Mouse (Mus musculus): ENCODE measurements at regions not wholly inside any gene's neighbourhood (a gene's known extent, or its start where the extent isn't known, plus 50 kb on each side); places are given as distances from the start of the nearest gene placed in this dataset.

- TF ChIP-seq GATA1 (IDR thresholded peaks at IDR 0.05; ENCODE audit: borderline replicate concordance, low read length) = no peak
- no peak for TF ChIP-seq CTCF (IDR thresholded peaks at IDR 0.05; ENCODE audit: low read depth, low read length)
- no peak for TF ChIP-seq TAL1 (conservative IDR thresholded peaks at IDR 0.05; ENCODE audit: low read depth, low read length)
- no peak for TF ChIP-seq POLR2AphosphoS5 (IDR thresholded peaks at IDR 0.05; ENCODE audit: insufficient replicate concordance, low read depth, low read length)
- no peak for TF ChIP-seq GATA2 (IDR thresholded peaks at IDR 0.05; ENCODE audit: borderline replicate concordance, low read depth, low read length)
Observed at GRCm38 (mm10) chr3:19902226-19902625, 54.6 kb upstream of the Cp start.

All from G1E (cell line).